Mouse (Mus musculus) mesoderm, embryonic 11.5 days (tissue): ENCODE measurements around the gene Gm1527.
"Not testable (repeated sequence)": the region's sequence is repeated elsewhere in the genome, so short reads cannot be mapped to it uniquely, and the experiment has no call there.

Source experiments
- DNase-seq: peaks from one replicate; pipeline ENCODE4 v3.0.0-alpha.2; 2012; ENCODE audit warnings: low read depth, low spot score

The Gm1527 gene

DNA sequence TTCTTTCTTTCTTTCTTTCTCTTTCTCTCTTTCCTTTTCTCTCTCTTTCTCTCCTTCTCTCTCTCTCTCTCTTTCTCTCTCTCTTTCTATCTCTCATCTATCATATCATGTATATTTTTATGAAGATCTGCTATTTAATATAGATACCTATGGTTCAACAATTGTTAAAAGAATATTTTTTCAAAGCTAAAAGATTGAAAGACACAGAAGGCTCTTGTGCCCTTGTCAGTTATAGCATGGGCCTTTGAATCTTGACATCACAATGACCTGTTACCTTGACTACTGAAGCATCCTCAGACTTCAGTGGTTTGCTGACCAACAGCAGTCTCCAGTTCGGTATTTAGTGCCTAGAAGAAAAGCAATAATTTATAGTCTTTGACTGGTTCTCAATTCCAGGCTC is at the start of gene Gm1527:
Gene Gm1527 (plus strand): TSS at position 301 of the 400 bp plus-strand sequence.
- DNase-seq: no peak

DNA sequence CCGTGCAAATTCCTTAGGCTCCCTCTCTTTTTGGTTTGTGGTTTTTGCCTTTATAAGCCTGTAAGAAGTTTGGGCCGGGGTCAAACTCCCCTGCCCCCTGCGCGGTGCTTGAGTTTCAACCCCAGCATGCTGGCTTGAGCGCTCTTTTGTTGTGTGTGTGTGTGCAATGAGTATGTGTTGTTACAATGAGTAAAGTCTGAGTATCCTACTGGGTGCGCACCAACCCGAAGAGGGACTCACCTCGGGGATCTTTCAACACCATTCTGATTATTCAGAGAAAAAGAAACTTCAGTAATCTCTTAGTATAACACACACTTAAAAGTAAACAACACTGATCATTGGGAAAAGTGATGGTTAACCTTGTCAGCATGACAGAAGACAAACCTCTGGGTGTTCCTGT is 49.2 kb upstream of the Gm1527 start:
- no peak for DNase-seq

DNA sequence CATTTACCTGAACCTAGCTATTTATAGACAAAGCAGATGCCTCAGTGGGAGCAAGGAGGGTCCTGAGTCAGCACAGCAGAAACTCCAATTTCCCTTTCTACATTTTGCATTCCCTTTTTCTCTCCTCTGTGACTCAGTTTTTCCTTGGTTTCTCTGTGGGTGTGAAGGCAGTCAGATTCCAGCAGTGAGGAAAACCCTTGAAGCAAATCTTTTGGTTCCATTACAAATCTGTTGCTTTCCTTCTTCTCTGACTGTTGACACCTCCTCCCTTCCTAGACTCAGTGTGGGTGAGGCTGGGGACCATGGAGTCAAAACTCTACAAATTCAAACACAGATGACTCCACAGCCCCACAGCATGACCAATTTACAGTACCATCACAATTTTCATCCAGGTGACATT is 45.3 kb upstream of the Gm1527 start:
- DNase-seq: no peak

DNA sequence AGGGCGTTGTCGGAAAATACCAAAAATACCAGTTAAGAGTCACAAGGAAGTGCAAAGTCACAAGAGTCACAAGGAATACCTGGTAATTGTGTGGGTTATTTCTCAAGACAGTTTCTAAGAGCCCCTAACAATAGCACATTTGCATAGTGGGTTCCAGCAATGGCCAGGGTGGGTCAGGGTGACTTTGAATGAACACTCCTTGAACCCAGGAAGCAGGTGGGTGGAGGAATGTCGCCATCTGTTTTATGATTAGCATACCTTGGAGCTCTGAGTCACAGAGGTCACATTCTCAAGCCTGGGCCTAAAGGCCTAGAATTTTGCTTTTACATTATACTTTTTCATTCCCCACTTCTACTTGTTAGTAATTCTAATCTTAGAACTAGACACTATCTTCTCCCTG is 40.2 kb upstream of the Gm1527 start:
- DNase-seq: not testable (repeated sequence)

DNA sequence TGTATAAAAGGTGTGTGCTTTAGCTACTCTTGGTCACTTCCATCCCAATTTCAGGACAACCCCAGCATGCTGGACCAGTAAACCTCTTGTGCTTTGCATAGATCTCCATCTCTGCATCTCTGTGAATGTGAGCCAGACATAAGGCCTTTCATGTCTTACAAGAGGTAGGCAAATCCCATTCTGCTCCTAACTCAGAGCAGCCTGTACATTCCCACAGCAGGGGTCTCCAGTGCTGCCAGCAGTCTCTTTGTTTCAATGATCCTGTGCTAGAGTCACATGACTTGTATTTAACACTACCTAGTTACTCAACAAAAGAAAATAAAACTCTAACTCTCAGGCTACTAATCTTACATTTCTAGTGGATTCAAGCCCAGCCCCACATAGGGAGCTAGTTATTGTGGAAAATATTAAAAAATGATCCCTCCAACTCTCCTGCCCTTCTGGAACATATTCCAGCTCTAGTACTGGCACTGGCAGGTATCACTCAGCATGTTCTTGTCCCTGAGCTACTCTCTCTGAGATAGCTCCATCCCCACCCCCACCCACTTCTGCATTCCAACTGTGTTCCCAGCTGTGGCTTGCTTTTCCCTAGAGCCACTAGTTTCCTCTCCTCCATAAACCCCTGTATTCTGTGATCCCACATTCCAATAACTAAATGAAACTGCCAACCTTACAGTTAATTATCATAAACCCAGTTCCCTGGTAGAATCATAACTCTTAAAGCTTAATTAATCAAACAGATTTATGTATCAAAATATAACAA is 32.6 kb upstream of the Gm1527 start:
- DNase-seq: not testable (repeated sequence)

DNA sequence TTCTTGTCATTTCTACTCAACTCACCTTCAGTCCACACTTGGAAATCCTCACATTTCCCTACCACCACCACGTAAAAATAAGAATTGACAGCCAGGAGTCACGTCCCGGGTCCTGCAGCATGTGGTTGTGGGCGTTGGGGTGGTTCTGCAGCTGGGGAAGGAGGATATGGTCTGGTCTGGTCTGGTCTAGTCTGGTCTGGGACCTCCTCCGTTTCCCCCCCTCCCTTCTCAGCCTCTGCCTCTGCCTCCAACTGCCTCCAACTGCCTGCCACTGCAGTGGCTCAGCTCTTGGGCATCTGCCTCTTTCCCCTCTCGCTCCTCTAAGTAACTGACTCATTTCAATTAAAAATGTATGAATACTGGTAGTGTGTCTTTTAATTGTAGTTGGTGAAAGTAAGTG is 4.5 kb downstream of the Gm1527 start:
- DNase-seq: not testable (repeated sequence)

DNA sequence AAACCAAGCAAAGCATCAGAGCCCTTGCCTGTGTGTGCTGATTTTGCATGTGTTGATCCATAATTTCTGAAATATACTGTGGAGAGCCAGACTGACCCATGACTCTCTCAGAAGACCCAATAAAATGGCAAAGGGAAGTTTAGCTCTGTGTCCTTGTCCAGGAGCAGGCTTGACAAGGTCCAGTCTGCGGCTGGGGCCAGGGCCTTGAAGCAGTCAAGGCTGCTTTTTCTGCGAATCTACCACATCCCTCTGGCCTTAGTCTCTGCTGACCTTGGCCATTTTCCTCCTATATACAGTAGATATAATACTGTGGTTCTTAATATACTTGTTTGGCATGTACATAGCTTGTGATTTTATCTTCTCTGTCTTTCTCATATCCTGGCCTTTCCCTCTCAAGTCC is 73.5 kb downstream of the Gm1527 start:
- no peak for DNase-seq

DNA sequence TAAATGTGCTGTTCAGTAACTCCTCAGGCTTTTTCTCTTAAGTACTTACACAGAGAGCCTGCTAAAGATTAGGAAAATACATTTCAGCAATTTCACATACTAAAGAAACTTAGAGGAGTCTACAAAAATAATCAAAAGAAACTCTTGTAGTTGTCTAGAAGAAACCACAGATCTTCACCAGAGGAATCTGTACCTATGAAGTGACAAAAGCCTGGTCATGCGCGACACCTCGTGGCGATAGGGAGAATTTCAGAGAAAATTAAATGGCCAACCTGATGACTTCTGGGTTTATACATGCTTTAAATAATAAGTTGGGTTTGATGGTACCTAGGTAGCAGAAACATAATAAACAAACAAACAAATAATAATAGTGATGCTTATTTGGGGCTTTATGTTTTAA is 76.4 kb downstream of the Gm1527 start:
- peak; percentile 69 for DNase-seq
